Mouse (Mus musculus) midbrain, embryonic 15.5 days (tissue): ENCODE results near the gene Sorcs1. TPM values are rescaled to one million over a fixed set of nuclear protein-coding genes. Genes with fewer than 3 reads are reported as not detected.

Experiments
- ATAC-seq: fragments of 200-750 bp; cut with Nextera tagmentation; replicated peaks from 2 replicates; pipeline ENCODE4 v1.8.0; 2017; ENCODE audit warnings: moderate TSS enrichment
- H3K27ac ChIP-seq: fragments of 300-500 bp; sonication (generic); 2 replicates; pipeline ENCODE4 v1.5.1; 2015; ENCODE audit warnings: mild to moderate bottlenecking, inconsistent platforms
- H3K27me3 ChIP-seq: fragments of 300-500 bp; sonication (generic); replicated peaks from 2 replicates; pipeline ENCODE4 v1.6.1; 2015; ENCODE audit warnings: inconsistent platforms
- H3K36me3 ChIP-seq: fragments of 300-500 bp; sonication (generic); replicated peaks from 2 replicates; pipeline ENCODE4 v1.6.1; 2015; ENCODE audit warnings: inconsistent platforms
- H3K4me1 ChIP-seq: fragments of 300-500 bp; sonication (generic); 2 replicates; pipeline ENCODE4 v1.6.1; 2015; ENCODE audit warnings: inconsistent platforms
- H3K4me2 ChIP-seq: fragments of 300-500 bp; sonication (generic); 2 replicates; pipeline ENCODE4 v1.6.1; 2015; ENCODE audit warnings: inconsistent platforms, mild to moderate bottlenecking, moderate library complexity
- H3K4me3 ChIP-seq: fragments of 300-500 bp; sonication (generic); 2 replicates; pipeline ENCODE4 v1.5.1; 2015; ENCODE audit warnings: mild to moderate bottlenecking, inconsistent platforms
- H3K9ac ChIP-seq: fragments of 300-500 bp; sonication (generic); 2 replicates; pipeline ENCODE4 v1.6.1; 2015; ENCODE audit warnings: mild to moderate bottlenecking, inconsistent platforms
- H3K9me3 ChIP-seq: fragments of 300-500 bp; sonication (generic); 2 replicates; pipeline ENCODE4 v1.6.1; 2016; ENCODE audit warnings: inconsistent platforms
- WGBS: fragments of 180-500 bp; shearing (Covaris S2); methylation state at CpG from one replicate; pipeline ENCODE4 v1.1.7; 2015; ENCODE audit warnings: mixed read lengths; 5-methylcytosine and 5-hydroxymethylcytosine counted together
- polyA plus RNA-seq: library from polyadenylated mRNA; unstranded; fragments of >200 nt; fragmentation: Nextera tagmentation; extraction: Ambion mirVana; gene quantifications from 2 replicates; pipeline ENCODE4 v1.2.1, GENCODE M21; 2015

The Sorcs1 gene
- polyA plus RNA-seq, 1 experiment from 2014 or later: 18.4 TPM

- ATAC-seq: no peak
- no peaks in the 10 kb centered on the region for H3K27me3 ChIP-seq
- no peak overlapping the region for H3K4me3 ChIP-seq
- no peak overlapping the region for H3K27ac ChIP-seq
- no peaks in the 10 kb centered on the region for H3K36me3 ChIP-seq
- H3K4me2 ChIP-seq: no peak overlapping the region
- no peaks in the 10 kb centered on the region for H3K4me1 ChIP-seq
- H3K9me3 ChIP-seq: no peaks in the 10 kb centered on the region
- WGBS: 78% methylated on average over 3 of the region's 3 CpGs
- H3K9ac ChIP-seq: no peak overlapping the region
Observed at GRCm38 (mm10) chr19:50527835-50528234, 150.6 kb downstream of the Sorcs1 start.

- no peaks in the 10 kb centered on the region for H3K4me1 ChIP-seq
- no peaks in the 10 kb centered on the region for H3K36me3 ChIP-seq
- H3K9ac ChIP-seq: no peak overlapping the region
- H3K9me3 ChIP-seq: no peaks in the 10 kb centered on the region
- H3K4me2 ChIP-seq: no peak overlapping the region
- H3K27me3 ChIP-seq: no peaks in the 10 kb centered on the region
- no peak overlapping the region for H3K4me3 ChIP-seq
- no peak overlapping the region for H3K27ac ChIP-seq
- 0 out of 2 replicates have a peak, but pooled peaks have one; percentile 14 for ATAC-seq
- 74% methylated on average over 8 of the region's 8 CpGs for WGBS
Observed at GRCm38 (mm10) chr19:50526094-50526493, 152.4 kb downstream of the Sorcs1 start.

DNA sequence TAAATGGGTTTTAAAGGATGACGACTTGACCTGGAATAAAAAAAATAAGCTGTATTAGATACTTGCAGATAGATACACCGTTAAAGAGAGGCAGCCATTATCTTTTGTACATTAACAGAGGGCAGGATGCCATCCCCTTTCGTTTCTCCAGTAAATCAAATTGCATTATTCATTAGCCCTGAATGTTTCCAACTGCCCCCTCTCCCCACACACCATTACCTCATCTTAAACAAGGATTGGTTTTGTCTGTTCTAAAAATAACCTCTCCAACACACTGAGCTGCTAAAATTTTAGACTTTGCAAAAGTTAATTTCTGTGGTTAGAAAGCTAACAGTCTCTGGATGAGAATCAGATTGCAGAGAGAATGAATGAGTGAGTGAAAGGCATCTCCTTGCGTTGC lies 156.5 kb downstream of the Sorcs1 start:
- no peaks in the 10 kb centered on the region for H3K36me3 ChIP-seq
- no peak overlapping the region for H3K27ac ChIP-seq
- no peak overlapping the region for H3K9ac ChIP-seq
- H3K4me2 ChIP-seq: no peak overlapping the region
- no peaks in the 10 kb centered on the region for H3K27me3 ChIP-seq
- 64% methylated on average over 4 of the region's 4 CpGs for WGBS
- H3K4me1 ChIP-seq: no peaks in the 10 kb centered on the region
- no peak for ATAC-seq
- H3K4me3 ChIP-seq: no peak overlapping the region
- no peaks in the 10 kb centered on the region for H3K9me3 ChIP-seq

DNA sequence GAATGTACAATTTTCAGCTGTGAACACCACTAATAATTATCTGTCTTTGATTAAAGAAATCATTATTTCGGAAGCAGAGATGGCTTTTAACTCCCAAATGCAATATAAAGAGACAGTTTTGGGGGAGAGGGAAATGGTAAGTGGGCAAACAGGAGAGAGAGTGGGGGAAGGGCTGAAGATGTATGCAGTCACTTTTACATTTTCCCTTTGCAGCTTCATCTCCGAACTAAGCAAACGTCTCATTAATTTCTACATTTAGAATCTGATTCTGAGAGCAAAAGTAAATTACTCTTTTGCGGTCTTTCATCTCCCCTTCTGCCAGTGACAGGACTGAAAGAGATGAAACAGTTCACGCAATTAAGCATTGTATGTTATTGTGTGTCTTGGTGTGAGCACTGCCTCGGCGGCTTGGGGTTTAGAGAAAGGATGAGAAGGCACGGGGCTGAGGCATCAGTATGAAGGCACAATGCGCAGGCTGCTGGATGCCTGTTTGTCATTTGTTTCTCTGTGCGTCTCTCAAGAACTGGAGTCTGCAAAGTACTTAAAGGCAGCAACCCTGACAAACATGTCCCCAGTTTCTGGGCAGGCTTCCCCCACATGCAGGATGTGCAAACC lies 163.3 kb downstream of the Sorcs1 start:
- peak overlapping the region; percentile 60 for H3K27ac ChIP-seq
- H3K36me3 ChIP-seq: no peaks in the 10 kb centered on the region
- peaks cover 17% of the 10 kb centered on the region for H3K4me1 ChIP-seq
- H3K9ac ChIP-seq: no peak overlapping the region
- WGBS: 29% methylated on average over 10 of the region's 10 CpGs
- H3K27me3 ChIP-seq: no peaks in the 10 kb centered on the region
- H3K4me3 ChIP-seq: 0 out of 2 replicates have a peak overlapping the region, but pooled peaks have one; percentile 11
- H3K9me3 ChIP-seq: no peaks in the 10 kb centered on the region
- ATAC-seq: no peak; the same call in 1 of the 2 replicates
- H3K4me2 ChIP-seq: peak overlapping the region; percentile 26

- H3K4me2 ChIP-seq: peak overlapping the region; percentile 26; the same call in 1 of the 2 replicates
- H3K36me3 ChIP-seq: no peaks in the 10 kb centered on the region
- H3K4me1 ChIP-seq: peaks cover 17% of the 10 kb centered on the region
- H3K9me3 ChIP-seq: no peaks in the 10 kb centered on the region
- 54% methylated on average over 8 of the region's 8 CpGs for WGBS
- H3K4me3 ChIP-seq: no peak overlapping the region
- H3K9ac ChIP-seq: no peak overlapping the region
- no peak for ATAC-seq
- no peak overlapping the region; the same call in 1 of the 2 replicates for H3K27ac ChIP-seq
- no peaks in the 10 kb centered on the region for H3K27me3 ChIP-seq
Observed at GRCm38 (mm10) chr19:50514309-50514830, 164.1 kb downstream of the Sorcs1 start.

- H3K27me3 ChIP-seq: no peaks in the 10 kb centered on the region
- H3K27ac ChIP-seq: no peak overlapping the region
- H3K9me3 ChIP-seq: no peaks in the 10 kb centered on the region
- H3K4me2 ChIP-seq: no peak overlapping the region
- H3K4me1 ChIP-seq: no peaks in the 10 kb centered on the region
- 90% methylated on average over 1 of the region's 1 CpGs for WGBS
- ATAC-seq: no peak
- H3K36me3 ChIP-seq: no peaks in the 10 kb centered on the region
- H3K4me3 ChIP-seq: no peak overlapping the region
- H3K9ac ChIP-seq: no peak overlapping the region
Observed at GRCm38 (mm10) chr19:50502816-50503215, 175.6 kb downstream of the Sorcs1 start.

DNA sequence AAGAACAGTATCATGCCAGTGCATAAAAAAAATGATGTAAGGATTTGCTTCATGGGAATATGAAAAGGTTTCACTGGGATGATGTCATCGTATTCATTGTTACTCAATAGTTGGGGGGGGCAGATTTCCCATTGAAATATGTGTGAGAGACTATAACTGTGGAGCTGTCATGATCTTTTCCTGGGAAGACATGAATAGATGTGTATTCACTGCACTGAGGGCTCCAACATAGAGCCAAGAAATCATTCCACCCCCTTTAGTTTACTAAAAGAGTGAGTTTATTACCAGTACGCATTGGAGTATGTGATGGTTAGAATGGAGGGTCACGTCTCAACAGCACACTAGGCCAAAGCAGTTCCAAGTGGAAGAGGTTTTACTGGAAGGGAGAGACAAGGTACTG lies 187.3 kb downstream of the Sorcs1 start:
- WGBS: 93% methylated on average over 3 of the region's 3 CpGs
- Histone ChIP-seq H3K9me3 (no peaks in the 10 kb centered on the region), H3K9ac (no peak overlapping the region), H3K27me3 (no peaks in the 10 kb centered on the region), H3K4me2 (no peak overlapping the region), H3K36me3 (no peaks in the 10 kb centered on the region), H3K4me3 (no peak overlapping the region), H3K4me1 (peaks cover 16% of the 10 kb centered on the region), H3K27ac (no peak overlapping the region)
- no peak for ATAC-seq

DNA sequence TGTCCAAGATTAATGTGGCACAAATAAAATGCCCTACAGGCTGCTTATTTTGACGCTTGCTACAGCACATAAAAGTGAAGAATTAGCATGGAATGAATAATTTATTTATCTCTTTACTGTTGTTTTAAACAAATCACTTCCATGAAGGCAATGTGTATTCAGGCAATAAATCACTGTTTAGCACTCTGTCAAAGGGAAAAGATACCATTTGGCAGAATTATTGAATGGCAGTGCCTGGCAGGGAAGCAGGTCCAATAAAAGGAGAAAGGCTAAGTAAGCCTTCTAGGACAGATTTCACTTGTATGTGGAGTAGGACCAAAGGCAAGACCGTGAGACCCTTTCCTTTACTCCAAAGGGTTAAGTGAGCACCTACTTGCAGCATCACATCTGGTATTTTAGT lies 187.7 kb downstream of the Sorcs1 start:
- H3K27ac ChIP-seq: no peak overlapping the region
- no peak overlapping the region for H3K4me3 ChIP-seq
- no peak overlapping the region for H3K9ac ChIP-seq
- 63% methylated on average over 2 of the region's 2 CpGs for WGBS
- ATAC-seq: no peak
- H3K9me3 ChIP-seq: no peaks in the 10 kb centered on the region
- no peaks in the 10 kb centered on the region for H3K27me3 ChIP-seq
- peaks cover 16% of the 10 kb centered on the region for H3K4me1 ChIP-seq
- no peaks in the 10 kb centered on the region for H3K36me3 ChIP-seq
- no peak overlapping the region for H3K4me2 ChIP-seq

DNA sequence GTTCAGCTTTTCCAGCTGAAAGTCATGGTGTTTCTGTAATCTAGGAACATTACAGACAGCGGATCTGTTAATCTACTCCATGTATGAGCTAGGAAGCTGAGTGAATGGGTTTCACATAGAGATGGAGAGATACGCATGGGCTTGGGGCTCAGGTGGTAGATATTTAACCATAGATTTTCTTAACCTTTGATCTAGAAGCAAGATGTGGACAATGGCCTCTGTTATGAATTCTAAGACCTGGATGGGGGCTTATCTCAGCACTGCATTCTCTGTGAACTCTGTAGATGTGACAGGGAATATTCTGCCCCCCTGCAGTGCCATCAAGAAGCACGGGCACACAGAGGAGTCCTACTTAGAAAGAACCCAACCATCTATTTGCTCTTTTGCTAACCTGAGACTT lies 188.7 kb downstream of the Sorcs1 start:
- Histone ChIP-seq H3K9me3 (no peaks in the 10 kb centered on the region), H3K27ac (peak overlapping the region; percentile 3; the same call in 1 of the 2 replicates), H3K4me2 (no peak overlapping the region), H3K27me3 (no peaks in the 10 kb centered on the region), H3K4me1 (peaks cover 16% of the 10 kb centered on the region), H3K36me3 (no peaks in the 10 kb centered on the region), H3K9ac (no peak overlapping the region), H3K4me3 (no peak overlapping the region)
- WGBS: 71% methylated on average over 3 of the region's 3 CpGs
- ATAC-seq: no peak

DNA sequence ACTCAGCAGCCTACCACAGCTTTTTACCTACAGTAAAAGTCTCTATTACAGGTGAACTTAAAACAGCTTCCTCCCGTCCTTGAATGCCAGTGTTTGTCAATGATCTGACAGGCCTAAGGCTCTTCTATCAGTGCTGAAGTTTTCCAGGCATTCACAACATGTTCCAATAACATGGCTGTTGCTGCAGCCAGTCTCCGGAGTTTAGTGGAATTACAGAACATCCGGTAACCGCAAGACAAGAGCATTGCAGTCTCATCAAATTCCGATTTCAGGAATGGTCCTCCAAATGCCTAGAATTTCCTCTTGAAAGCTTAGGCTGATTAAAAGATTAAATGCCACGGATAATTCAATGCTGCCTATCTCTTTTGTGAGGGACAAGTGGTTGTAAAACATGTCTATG lies 190.0 kb downstream of the Sorcs1 start:
- Histone ChIP-seq H3K36me3 (no peaks in the 10 kb centered on the region), H3K27me3 (no peaks in the 10 kb centered on the region), H3K9me3 (no peaks in the 10 kb centered on the region), H3K4me1 (peaks cover 19% of the 10 kb centered on the region), H3K4me2 (no peak overlapping the region; the same call in 1 of the 2 replicates), H3K4me3 (no peak overlapping the region), H3K9ac (no peak overlapping the region), H3K27ac (peak overlapping the region; percentile 35; the same call in 1 of the 2 replicates)
- ATAC-seq: 0 out of 2 replicates have a peak, but pooled peaks have one; percentile 4
- WGBS: 23% methylated on average over 6 of the region's 6 CpGs

GRCm38 (mm10) chr19:50487768-50488167 lies 190.7 kb downstream of the Sorcs1 start:
- no peaks in the 10 kb centered on the region for H3K9me3 ChIP-seq
- H3K4me2 ChIP-seq: peak overlapping the region; percentile 38
- H3K27me3 ChIP-seq: no peaks in the 10 kb centered on the region
- H3K36me3 ChIP-seq: no peaks in the 10 kb centered on the region
- H3K9ac ChIP-seq: no peak overlapping the region
- no peak overlapping the region for H3K4me3 ChIP-seq
- peak overlapping the region; percentile 35; the same call in 1 of the 2 replicates for H3K27ac ChIP-seq
- WGBS: 9% methylated on average over 11 of the region's 11 CpGs
- peaks cover 20% of the 10 kb centered on the region for H3K4me1 ChIP-seq
- ATAC-seq: peak; percentile 87

GRCm38 (mm10) chr19:50486345-50486744 lies 192.1 kb downstream of the Sorcs1 start:
- Histone ChIP-seq H3K36me3 (no peaks in the 10 kb centered on the region), H3K4me1 (peaks cover 20% of the 10 kb centered on the region), H3K4me2 (no peak overlapping the region), H3K4me3 (no peak overlapping the region), H3K27me3 (no peaks in the 10 kb centered on the region), H3K9me3 (no peaks in the 10 kb centered on the region), H3K27ac (no peak overlapping the region), H3K9ac (no peak overlapping the region)
- 83% methylated on average over 5 of the region's 5 CpGs for WGBS
- no peak for ATAC-seq

- Histone ChIP-seq H3K4me1 (no peaks in the 10 kb centered on the region), H3K4me3 (no peak overlapping the region), H3K4me2 (no peak overlapping the region), H3K9me3 (no peaks in the 10 kb centered on the region), H3K9ac (no peak overlapping the region), H3K36me3 (no peaks in the 10 kb centered on the region), H3K27ac (no peak overlapping the region), H3K27me3 (no peaks in the 10 kb centered on the region)
- WGBS: 89% methylated on average over 6 of the region's 6 CpGs
- ATAC-seq: no peak
Observed at GRCm38 (mm10) chr19:50476774-50477173, 201.7 kb downstream of the Sorcs1 start.
